Mouse (Mus musculus): ENCODE measurements around the gene Zfp277.

- TF ChIP-seq POLR2A (IDR thresholded peaks at IDR 0.05; ENCODE audit: insufficient read depth, low read length) (no peak), CTCF (IDR thresholded peaks at IDR 0.05; ENCODE audit: low read depth, low read length) (no peak), EP300 (IDR thresholded peaks at IDR 0.05; ENCODE audit: insufficient read depth, low read depth, low read length) (no peak)
Observed at GRCm38 (mm10) chr12:40445206-40445605, 496 bp downstream of the Zfp277 start.
